Mouse (Mus musculus): ENCODE measurements around the gene Ereg.

The Ereg gene

DNA sequence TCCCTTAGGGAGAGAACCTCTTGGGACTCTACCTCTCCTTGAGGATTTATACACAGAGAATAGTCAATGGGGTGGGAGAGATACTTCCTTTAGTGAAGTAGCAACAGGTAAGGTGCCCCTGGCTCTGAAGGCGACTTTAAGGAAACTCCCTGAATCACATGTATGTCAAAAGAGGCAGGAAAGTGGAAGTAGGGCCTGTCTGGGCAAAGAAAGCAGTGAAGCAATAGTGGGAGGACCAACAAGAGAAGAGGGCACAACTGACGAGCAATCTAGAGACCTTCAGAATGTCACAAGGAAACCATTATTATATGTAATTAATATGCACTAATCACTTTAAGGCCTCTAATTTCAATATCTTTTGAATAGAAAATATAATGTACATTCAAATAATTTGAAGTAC lies 39.5 kb downstream of the Ereg start:
- DNase-seq, result no peak

DNA sequence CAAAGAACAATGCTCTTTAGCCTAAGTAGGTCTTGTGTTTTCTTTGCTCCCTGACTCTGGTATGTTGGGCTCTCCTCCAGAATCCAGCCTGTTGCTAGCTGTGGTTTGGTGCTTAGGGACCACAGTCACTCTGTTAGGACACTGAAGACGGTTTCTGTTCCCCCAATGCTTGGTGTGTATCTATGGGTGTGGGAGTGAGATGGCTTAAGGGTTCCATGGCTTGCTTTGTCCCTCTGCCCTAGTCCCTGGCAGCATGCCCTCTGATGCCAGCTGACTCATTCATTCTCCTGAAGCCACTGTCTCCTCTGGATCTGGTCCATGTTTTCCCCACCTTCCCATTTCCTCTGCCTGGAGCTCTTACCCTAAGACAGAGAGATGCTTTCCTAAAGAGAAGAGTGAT lies 40.2 kb downstream of the Ereg start:
- no peak for DNase-seq

DNA sequence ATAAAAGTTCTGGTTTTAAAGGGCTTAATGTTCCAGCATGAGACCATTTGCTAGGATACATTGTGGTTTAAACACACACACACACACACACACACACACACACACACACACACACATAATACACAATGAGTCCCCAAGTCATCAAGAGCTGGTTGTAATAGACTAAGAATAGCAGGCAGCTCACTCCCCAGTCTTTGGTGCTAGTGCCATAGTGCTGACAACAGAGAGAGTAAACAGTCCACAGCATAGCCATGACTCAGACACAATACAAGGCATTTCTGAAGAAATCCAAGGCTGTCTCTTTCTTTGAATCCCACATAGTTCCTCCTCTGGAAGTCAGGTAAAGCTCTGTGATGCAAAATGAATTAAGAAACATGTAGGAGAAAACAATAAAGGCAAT lies 44.2 kb downstream of the Ereg start:
- DNase-seq, result no peak

DNA sequence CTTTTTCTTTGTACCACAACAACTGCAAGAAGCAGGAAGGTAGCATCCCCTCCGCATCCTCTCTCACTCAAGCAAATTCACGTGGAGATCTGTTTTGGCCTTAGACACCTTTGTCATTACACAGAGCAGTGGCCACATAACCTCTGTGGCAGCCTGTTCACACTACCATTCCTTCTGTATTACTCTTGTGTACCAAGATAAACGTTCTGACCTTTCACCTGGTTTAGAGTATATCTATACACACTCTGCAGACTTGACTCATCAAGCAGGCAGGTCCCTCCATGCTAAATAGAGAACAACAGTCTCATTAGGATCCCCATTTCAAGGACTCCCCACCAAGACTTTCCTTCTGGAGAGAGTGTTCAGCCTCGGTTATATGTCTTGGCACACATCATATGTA lies 49.0 kb downstream of the Ereg start:
- no peak for DNase-seq

DNA sequence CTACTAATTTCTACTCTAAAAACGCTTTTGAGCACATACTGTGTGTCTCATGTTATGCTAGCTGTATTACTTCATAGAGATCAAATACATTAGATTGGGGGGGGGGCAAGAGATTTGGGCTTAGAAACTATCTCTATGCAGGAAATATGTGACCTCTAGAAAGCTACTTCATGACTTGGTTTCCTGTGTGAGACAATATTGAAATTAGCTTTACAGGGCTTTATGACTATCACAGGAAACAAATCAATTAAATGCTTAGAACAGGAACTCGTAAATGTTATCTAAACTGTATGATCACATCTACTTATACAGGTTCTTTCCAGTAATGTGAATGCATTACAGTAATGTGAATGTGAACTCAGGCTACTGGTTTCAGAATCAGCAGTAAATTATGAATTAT lies 49.7 kb downstream of the Ereg start:
- no peak for DNase-seq

DNA sequence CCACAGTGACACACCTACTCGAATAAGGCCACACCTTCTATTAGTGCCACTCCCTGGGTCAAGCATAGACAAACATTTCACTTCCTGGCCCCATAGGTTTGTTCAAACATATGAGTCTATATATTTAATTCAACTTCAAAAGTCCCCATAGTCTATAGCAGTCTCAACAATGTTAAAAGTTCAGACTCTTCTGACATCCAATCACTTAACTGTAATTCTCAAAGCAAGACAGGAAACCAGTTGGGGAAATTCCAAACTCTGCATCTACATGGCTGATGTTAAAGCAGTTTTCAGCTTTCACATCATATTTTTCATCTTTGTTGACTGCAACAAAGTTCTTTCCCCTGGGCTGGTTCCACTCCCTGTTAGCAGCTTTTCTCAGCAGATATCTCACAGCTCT lies 52.2 kb downstream of the Ereg start:
- DNase-seq, result no peak

DNA sequence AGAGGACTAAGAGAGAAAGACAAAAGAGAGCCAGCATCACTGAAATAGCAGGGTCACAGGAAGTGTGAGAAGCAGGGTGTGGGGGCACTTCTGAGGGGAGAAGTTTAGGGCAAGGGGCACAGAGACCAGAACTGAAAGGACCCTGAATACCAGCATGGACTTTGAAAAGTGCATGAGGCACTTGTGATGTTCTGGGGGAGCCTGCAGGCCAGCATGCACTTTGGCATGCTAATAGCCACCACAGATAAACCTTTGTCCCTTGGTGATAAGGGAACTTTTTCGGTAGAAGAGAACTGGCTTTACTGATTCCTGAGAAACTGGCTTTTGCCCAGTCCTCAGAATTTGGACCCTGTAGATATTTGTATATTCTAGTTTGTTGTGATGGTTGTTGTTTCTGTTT lies 60.5 kb downstream of the Ereg start:
- no peak for DNase-seq

DNA sequence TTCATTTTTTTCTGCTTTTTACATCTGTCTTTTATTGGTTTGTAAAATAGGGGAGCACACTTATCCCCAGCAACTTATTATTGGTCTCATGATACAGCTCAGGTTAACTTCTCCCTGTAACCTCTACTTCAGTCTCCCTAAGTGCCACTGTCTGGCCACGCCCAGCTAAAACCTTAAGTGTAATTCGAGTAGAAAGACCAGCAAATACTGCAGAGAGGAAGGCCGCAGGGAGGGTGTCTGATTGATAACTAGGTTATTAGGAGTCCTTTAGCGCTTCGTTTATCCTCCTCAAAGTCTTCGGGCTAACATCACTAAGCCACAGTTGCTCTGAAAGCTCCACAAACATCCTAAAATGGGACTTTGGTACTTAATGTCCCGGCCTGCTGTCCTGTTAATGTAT lies 64.5 kb downstream of the Ereg start:
- DNase-seq, result no peak

DNA sequence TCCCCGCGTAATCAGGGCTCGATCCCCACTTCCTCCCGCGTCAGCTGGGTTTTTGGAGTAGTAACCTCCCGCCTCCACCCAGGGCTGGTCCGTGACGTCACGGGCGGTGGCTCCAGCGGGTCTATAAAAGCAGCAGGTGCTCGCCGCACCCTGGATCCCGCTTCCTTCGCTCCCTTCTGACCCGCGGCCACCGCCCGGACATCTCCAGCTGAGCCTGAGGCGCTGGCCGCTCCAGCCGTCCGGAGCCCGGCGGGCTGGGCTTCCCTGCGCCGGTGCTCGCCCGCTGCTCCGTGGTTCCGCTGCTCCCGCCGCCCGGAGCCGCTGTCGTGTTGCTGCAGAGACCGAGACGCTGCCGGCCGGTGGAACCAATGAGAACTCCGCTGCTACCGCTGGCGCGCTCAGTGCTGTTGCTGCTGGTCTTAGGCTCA lies 65.0 kb downstream of the Ereg start, which contains the start of gene Areg:
Areg (plus strand) TSS at position 154 of the 428 bp plus-strand sequence.
- peak; percentile 16 for DNase-seq

DNA sequence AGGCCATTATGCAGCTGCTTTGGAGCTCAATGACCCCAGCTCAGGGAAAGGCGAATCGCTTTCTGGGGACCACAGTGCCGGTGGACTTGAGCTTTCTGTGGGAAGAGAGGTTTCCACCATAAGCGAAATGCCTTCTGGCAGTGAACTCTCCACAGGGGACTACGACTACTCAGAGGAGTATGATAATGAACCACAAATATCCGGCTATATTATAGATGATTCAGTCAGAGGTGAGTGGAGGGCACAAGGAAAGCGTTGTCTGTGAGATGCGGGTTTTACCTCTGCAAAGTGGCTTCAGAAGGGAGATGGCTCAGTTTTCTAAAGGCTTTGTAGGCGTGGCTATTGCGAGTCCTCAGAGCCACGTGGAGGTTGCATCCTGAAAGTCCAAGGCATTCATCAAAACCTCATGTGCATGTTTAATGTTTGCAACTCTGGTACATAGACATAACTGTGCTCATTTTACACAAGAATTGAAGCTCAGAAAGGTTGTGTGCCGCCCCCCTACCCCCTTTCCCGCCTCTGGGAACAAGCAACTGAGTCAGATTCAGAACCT lies 66.5 kb downstream of the Ereg start:
- DNase-seq, result no peak

Data from kidney, adult 11 months (tissue).